Mouse (Mus musculus) ES-E14 (cell line): ENCODE data around the gene Rora. TPM values are rescaled to one million over a fixed set of nuclear protein-coding genes. Genes with fewer than 3 reads are reported as not detected.
A peak's percentile ranks its signal among the peaks of the same experiment; 100 is the strongest.

ENCODE experiments used
- DNase-seq: peaks from one replicate; pipeline ENCODE4 v3.0.0-alpha.2; 2013; ENCODE audit warnings: low read depth, low spot score
- H3K27ac ChIP-seq: 2 replicates; pipeline ENCODE4 v1.5.1; 2012; ENCODE audit warnings: low read depth, mild to moderate bottlenecking, low read length, moderate library complexity, mixed read lengths; ENCODE audit not compliant: poor library complexity, insufficient read depth, severe bottlenecking
- H3K36me3 ChIP-seq: 2 replicates; pipeline ENCODE4 v1.6.1; 2012; ENCODE audit warnings: mild to moderate bottlenecking, low read length, moderate library complexity, mixed read lengths; ENCODE audit not compliant: control insufficient read depth, poor library complexity, insufficient read depth, severe bottlenecking
- H3K4me1 ChIP-seq, 2 experiments: fragments of 150-350 bp in 1 of 2; sonication (generic) in 1 of 2; 2 replicates each; pipeline ENCODE4 v1.6.1; 2012; ENCODE audit warnings: low read length in 2 of 2, mild to moderate bottlenecking in 1 of 2, mixed read lengths in 1 of 2; ENCODE audit not compliant: control insufficient read depth in 2 of 2, insufficient read depth in 2 of 2, poor library complexity in 1 of 2
- H3K4me3 ChIP-seq, 2 experiments: fragments of 150-350 bp in 1 of 2; sonication (generic) in 1 of 2; 2 replicates each; pipeline ENCODE4 v1.5.1; 2012; ENCODE audit warnings: low read length in 2 of 2, low read depth in 1 of 2, mild to moderate bottlenecking in 1 of 2, mixed read lengths in 1 of 2; ENCODE audit not compliant: insufficient read depth in 1 of 2, poor library complexity in 1 of 2, severe bottlenecking in 1 of 2
- H3K9ac ChIP-seq: 2 replicates; pipeline ENCODE4 v1.6.1; 2012; ENCODE audit warnings: low read depth, mild to moderate bottlenecking, low read length, mixed read lengths; ENCODE audit not compliant: poor library complexity, insufficient read depth, severe bottlenecking
- H3K9me3 ChIP-seq: fragments of 150-350 bp; sonication (generic); 2 replicates; pipeline ENCODE4 v1.6.1; 2012; ENCODE audit warnings: low read depth, mild to moderate bottlenecking, low read length; ENCODE audit not compliant: control insufficient read depth, insufficient read depth
- CHD2 ChIP-seq: IDR thresholded peaks from 2 replicates; pipeline ENCODE4 v1.6.1; 2014; ENCODE audit warnings: mild to moderate bottlenecking, low read depth, low read length, inconsistent platforms
- HCFC1 ChIP-seq: IDR thresholded peaks from 2 replicates; pipeline ENCODE4 v1.6.1; 2012; ENCODE audit warnings: low read length, inconsistent platforms, borderline replicate concordance; ENCODE audit not compliant: insufficient read depth
- MAFK ChIP-seq: IDR thresholded peaks from 2 replicates; pipeline ENCODE4 v1.6.1; 2014; ENCODE audit warnings: mild to moderate bottlenecking, low read depth, low read length, inconsistent platforms; ENCODE audit not compliant: insufficient read depth
- ZC3H11A ChIP-seq: IDR thresholded peaks from 2 replicates; pipeline ENCODE4 v1.6.1; 2012; ENCODE audit warnings: low read depth, mild to moderate bottlenecking, inconsistent platforms, low read length, borderline replicate concordance
- ZNF384 ChIP-seq: IDR thresholded peaks from 2 replicates; pipeline ENCODE4 v1.6.1; 2012; ENCODE audit warnings: low read depth, low read length, inconsistent platforms
- in situ Hi-C, 2 experiments: fragments of 600-800 bp; cut with MboI; formaldehyde crosslinking; loops; one replicate each; pipeline ENCODE4 v1.15.1; 2025; ENCODE audit warnings: low sequenced_read_pairs in 2 of 2, inconsistent platforms in 1 of 2; ENCODE audit not compliant: unreplicated experiment in 2 of 2
- total RNA-seq: library from RNA; depleted of rRNA; stranded (reverse); fragments of 300-350 nt; gene quantifications from 2 replicates; pipeline ENCODE4 v1.2.3, GENCODE M21; 2012

The Rora gene
- total RNA-seq, 1 experiment: 2.1 TPM

DNA sequence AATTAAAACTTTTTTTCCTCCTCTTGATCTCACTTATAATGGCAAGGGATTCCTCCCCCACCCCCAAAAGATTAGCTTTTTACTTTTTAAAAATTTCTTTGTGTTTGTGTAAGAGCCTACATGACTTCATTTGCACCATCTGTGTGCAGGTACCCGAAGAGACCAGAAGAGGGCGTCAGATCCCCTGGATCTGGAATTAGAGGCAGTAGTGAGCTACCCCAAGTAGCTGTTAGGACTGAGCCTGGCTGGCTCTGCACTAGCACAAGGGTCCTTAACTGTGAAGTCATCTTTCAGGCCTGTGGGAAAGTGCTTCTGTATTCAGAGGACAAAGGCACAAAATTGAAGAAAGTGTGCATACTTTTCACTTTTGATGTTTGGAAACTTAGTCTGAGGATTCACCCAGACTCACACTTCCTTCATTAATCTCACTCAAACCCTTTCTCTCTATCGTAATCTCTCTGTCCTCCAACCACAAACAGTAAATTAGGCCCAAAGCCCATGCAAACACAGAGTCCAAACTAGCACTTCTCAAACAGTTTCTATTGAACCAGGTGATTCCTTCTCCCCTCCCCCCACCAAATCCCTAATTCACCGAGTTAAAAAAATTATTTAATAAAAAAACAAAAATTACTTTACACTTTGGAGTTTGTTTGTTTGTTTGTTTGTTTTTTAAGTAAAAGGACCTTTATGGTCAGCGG, 246.1 kb downstream of the Rora start:
- in situ Hi-C loops: no loop called here
- peak; percentile 40 for DNase-seq
- peak; percentile 70 for TF ChIP-seq ZC3H11A
- TF ChIP-seq ZNF384: no peak
- H3K36me3 ChIP-seq: no peaks in the 10 kb centered on the region
- no peak overlapping the region for H3K4me3 ChIP-seq
- H3K9me3 ChIP-seq: no peaks in the 10 kb centered on the region
- H3K9ac ChIP-seq: no peak overlapping the region
- H3K27ac ChIP-seq: no peak overlapping the region
- H3K4me1 ChIP-seq: peaks cover 0 to 6% of the 10 kb centered on the region in 2 experiments; a peak in 1 of 4 replicates

DNA sequence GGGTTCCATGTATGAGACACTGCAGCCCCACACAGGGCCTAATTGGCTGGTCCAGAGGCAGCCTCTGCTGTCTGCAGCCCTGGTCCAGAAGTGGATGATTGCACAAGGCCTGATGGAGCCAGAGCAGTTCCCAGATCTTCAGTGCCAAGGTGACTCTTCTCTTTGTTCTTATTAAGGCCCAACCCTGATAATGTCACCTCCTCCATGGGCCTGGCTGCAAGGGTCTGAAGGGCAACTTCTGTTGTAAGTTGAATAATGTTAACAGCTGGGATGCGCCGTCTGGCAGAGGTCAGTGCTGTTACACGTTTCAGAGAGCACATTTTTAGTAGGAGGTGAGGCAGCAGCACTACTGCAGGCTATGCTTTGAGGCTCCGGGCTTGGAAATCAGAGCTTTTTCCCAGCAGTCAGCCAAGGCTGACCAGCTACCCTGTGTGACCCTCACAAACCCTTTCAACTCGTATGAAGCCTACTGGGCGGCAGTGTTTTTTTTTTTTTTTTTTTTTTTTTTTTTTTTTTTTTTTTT, 252.8 kb downstream of the Rora start:
- Histone ChIP-seq H3K9ac (no peak overlapping the region), H3K4me3 (no peak overlapping the region), H3K27ac (no peak overlapping the region), H3K4me1 (no peaks in the 10 kb centered on the region), H3K36me3 (no peaks in the 10 kb centered on the region), H3K9me3 (no peaks in the 10 kb centered on the region)
- TF ChIP-seq CHD2 (no peak), ZC3H11A (no peak), HCFC1 (no peak), ZNF384 (no peak), MAFK (no peak)
- in situ Hi-C loops: no loop called here
- DNase-seq: no peak

DNA sequence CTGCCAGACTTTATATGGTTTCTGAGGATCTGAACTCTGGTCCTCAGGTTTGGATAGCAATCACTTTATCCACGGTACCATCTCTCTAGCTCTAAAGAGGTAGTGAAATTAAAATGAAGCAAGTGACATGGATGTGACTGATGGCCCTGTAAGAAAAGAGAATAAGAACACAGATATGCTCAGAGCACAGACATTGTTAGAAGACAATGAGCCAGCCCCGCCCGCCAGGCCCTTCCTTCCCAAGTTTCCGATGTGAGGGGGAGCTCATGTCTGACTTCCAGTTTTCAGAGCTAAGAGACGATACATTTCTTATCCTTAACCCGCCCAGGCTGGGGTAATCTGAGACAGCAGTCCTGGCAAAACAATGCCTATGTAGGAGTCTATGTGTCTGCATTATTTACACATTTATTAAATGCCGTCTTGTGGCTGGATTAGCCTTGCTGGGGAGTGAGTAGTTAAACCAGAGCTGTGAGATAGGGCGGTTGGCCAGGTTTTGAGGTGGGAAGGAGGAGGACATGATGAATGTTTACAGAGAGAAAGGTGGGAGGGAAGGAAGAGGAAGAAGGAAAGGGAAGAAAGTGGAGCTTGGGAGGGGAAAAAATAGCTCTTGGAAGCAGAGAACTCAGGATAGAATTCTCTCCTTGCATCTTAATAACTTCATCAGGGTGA, 259.0 kb downstream of the Rora start:
- Histone ChIP-seq H3K27ac (no peak overlapping the region), H3K36me3 (no peaks in the 10 kb centered on the region), H3K4me1 (0 out of 4 replicates have a peak, but pooled peaks cover 3 to 5% of the 10 kb centered on the region in 2 experiments), H3K4me3 (no peak overlapping the region), H3K9ac (no peak overlapping the region), H3K9me3 (no peaks in the 10 kb centered on the region)
- no peak for DNase-seq
- in situ Hi-C loops: no loop called here
- TF ChIP-seq ZC3H11A: no peak
- no peak for TF ChIP-seq HCFC1
- TF ChIP-seq ZNF384: no peak
- no peak for TF ChIP-seq CHD2
- no peak for TF ChIP-seq MAFK

DNA sequence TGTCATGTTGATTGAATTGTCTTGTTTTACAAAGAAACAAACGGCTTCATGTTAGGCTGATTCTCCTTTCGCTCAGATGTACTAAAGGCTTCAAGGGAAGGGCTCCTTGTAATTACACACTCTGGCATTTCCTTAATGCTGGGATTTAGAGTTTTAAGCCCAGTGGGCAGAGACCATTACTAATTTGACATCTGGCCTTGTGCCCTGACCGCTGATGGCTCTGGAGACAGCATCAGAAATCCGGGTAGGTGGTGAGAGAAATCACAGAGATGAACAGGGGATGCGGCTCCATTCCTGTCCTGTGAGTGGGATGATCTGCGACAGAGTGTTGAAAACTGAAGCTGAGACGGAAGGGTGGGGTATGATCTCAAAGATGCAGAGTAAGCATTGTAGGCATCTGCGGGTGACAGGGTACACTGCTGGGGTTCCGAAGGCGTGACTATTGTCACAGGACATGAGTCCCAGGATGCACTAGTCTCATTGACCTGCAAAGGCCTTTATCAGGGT, 259.7 kb downstream of the Rora start:
- in situ Hi-C loops: no loop called here
- TF ChIP-seq ZC3H11A (no peak), MAFK (no peak), CHD2 (no peak), ZNF384 (no peak), HCFC1 (no peak)
- no peak overlapping the region for H3K9ac ChIP-seq
- H3K4me3 ChIP-seq: no peak overlapping the region
- H3K9me3 ChIP-seq: no peaks in the 10 kb centered on the region
- H3K36me3 ChIP-seq: no peaks in the 10 kb centered on the region
- 0 out of 4 replicates have a peak, but pooled peaks cover 3 to 5% of the 10 kb centered on the region in 2 experiments for H3K4me1 ChIP-seq
- no peak for DNase-seq
- no peak overlapping the region for H3K27ac ChIP-seq
